Mouse (Mus musculus): ENCODE measurements around the gene Atxn2.

DNA sequence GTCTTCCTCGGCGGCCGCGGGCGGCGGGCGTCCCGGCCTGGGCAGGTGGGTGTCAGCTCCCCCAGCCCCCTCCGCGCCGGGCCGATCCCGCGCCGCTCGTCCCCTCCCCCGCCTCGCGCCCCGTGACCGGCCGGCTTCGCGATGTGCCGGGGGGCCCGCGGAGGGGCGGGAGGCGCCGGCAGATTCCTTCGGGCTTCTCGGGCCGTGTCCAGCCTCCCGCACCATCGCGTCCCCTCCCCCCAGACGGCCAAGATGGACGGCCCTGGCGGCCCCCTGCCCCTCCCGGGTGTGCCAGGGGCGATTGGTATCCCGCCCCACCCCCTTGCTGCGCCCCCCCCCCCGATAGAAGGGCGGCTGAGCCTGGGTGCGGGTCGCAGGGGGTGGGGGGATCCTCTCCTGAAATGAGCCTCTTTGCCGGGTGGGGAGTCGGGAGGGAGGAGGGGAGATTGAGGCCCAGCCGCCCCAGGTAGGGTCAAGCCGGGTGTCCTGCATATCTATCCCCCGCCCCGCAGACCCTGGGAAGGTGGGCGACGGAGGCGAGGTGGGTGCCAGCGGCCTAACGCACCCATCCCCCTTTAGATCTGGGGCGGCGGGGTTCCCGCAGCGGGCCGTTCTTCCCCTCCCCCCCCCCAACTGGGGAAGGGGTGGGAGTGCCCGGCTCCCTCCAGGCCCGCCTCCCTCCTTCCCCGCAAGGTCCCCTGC, 1.2 kb downstream of the Atxn2 start:
- no peak for TF ChIP-seq POLR2A (IDR thresholded peaks at IDR 0.05; ENCODE audit: low read depth, low read length)
- no peak for TF ChIP-seq CTCF (IDR thresholded peaks at IDR 0.05; ENCODE audit: borderline replicate concordance, insufficient read depth, low read length)

Measured in embryonic fibroblast, embryonic 13.5 days (primary cell).